Mouse (Mus musculus) brain, embryonic 14.5 days (tissue): ENCODE measurements at regions not wholly inside any gene's neighbourhood (a gene's known extent, or its start where the extent isn't known, plus 50 kb on each side); places are given as distances from the start of the nearest gene placed in this dataset.

Experiments
- CTCF ChIP-seq: fragments of 200-500 bp; IDR thresholded peaks from 2 replicates; pipeline ENCODE4 v1.5.1; 2012; ENCODE audit warnings: inconsistent platforms, mild to moderate bottlenecking, moderate library complexity, borderline replicate concordance; ENCODE audit not compliant: insufficient read depth, insufficient read length; ENCODE audit errors: extremely low read depth
- POLR2A ChIP-seq: fragments of 200-500 bp; IDR thresholded peaks from 2 replicates; pipeline ENCODE4 v1.6.1; 2012; ENCODE audit warnings: mild to moderate bottlenecking, inconsistent platforms, borderline replicate concordance; ENCODE audit not compliant: poor library complexity, insufficient read depth, insufficient read length, severe bottlenecking; ENCODE audit errors: extremely low read depth

- TF ChIP-seq POLR2A (no peak), CTCF (no peak)
Measured at GRCm38 (mm10) chr7:136049587-136049930, 333.4 kb upstream of the Mki67 start.
